Mouse (Mus musculus): ENCODE results near the gene Grm3.

GRCm38 (mm10) chr5:9578571-9578970 lies 146.4 kb downstream of the Grm3 start:
- TF ChIP-seq CTCF (IDR thresholded peaks at IDR 0.05; ENCODE audit: low read depth): no peak
- TF ChIP-seq EP300 (IDR thresholded peaks at IDR 0.05; ENCODE audit: low read depth): no peak

All from liver, postnatal 0 days (tissue).